Mouse (Mus musculus) kidney, postnatal 36 days (tissue): ENCODE results near the gene Smim4.

Source experiments
- DNase-seq, 2 experiments: peaks; one replicate each; pipeline ENCODE4 v3.0.0; 2021 to 2022; ENCODE audit warnings: mixed read lengths in 2 of 2

Gene Smim4

GRCm38 (mm10) chr14:31138219-31138896 lies 9.6 kb upstream of the Smim4 start:
- DNase-seq = no peak

GRCm38 (mm10) chr14:31137791-31138190 lies 9.0 kb upstream of the Smim4 start:
- peak; percentile 65 to 72 for DNase-seq

- no peak for DNase-seq
Observed at GRCm38 (mm10) chr14:31137281-31137595, 8.5 kb upstream of the Smim4 start.

- no peak for DNase-seq
Observed at GRCm38 (mm10) chr14:31136411-31137280, 7.9 kb upstream of the Smim4 start.

- no peak for DNase-seq
Observed at GRCm38 (mm10) chr14:31135495-31136410, 7.0 kb upstream of the Smim4 start.

- no peak for DNase-seq
Observed at GRCm38 (mm10) chr14:31134015-31135000, 5.6 kb upstream of the Smim4 start.

DNA sequence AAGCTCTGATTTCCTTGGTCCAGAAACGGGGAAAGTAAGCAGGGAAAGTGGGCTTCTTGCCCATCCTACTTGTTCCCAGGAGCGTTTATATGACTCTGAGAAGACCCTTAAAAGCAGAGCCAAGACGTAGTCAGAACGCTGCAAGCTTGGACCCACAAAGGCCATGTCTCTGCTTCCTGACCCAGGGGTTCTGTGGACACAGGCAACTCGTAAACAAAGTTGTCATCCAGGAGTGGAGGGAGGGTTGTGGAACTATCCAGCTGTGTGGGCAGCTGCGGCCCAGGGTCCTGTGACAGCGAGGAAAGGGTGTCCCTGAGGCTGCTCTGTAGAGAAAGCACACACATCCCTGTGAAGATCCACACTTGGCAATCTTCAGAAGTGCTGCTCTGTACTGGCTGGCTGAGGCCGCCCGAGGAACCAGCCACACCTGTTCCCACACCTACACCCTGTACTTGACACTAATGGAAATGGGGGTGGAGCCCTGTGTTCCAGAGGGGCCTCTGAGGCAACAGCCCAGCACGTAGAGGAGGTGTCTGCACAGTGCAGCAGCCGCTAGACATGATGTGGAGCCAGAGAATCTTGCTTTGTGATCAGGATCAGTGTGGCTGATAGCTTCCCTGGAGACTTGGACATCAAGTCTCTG lies 4.4 kb upstream of the Smim4 start:
- no peak for DNase-seq

- no peak for DNase-seq
Observed at GRCm38 (mm10) chr14:31132491-31132975, 3.8 kb upstream of the Smim4 start.

- DNase-seq = peak in 1 of 2 experiments; percentile 65
Observed at GRCm38 (mm10) chr14:31132031-31132430, 3.3 kb upstream of the Smim4 start.

DNA sequence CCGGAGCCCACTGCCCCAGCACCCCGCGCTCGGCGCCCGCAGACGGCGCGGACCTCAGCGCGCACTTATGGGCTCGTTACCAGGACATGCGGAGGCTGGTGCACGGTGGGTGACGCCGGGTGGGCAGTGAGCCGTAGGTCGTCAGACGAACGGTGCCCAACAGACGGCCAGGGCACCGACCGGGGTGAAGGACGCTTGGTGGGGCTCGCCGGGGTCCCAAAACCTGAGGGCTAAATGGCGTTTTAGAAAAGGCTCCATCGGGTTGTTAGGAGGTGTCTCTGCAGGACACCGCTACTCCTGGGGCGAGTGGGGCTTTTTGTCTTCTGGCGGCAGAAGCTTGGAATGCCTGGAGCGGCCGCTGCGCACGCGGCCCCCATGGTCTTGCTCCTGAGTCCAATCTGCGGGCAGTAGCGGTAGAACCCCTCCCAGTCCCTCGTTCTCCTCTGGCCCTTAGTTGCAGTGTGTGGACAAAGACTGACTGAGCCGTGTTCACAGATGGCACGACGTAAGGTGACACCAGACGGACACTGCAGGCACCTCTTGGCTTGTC lies 2.6 kb upstream of the Smim4 start:
- peak in 1 of 2 experiments; percentile 35 for DNase-seq

- DNase-seq = peak; percentile 92 to 96
Observed at GRCm38 (mm10) chr14:31130236-31131220, 1.8 kb upstream of the Smim4 start, which contains the start of gene Nt5dc2. Gene Nt5dc2, plus strand, starts transcription at chr14:31131053.

GRCm38 (mm10) chr14:31129326-31130235 lies 825 bp upstream of the Smim4 start:
- DNase-seq = no peak

GRCm38 (mm10) chr14:31128101-31128825 lies 493 bp downstream of the Smim4 start:
- DNase-seq = peak; percentile 76 to 77

DNA sequence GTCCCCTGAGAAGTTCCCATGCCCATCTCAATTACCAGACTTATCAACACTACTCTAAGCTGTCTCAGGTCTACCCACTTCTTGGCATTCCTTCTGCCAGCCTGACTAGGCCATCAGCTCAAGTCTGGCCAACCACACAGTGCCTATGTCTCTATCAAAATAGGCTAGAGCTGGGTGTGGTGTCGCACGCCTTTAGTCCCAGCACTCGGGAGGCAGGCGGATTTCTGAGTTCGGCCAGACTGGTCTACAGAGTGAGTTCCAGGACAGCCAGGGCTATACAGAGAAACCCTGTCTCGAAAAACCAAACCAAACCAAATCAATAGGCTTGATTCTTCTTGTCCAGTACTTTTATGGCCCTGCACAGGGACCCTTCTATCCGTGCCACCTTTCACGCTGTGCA lies 1.9 kb downstream of the Smim4 start:
- DNase-seq = no peak

DNA sequence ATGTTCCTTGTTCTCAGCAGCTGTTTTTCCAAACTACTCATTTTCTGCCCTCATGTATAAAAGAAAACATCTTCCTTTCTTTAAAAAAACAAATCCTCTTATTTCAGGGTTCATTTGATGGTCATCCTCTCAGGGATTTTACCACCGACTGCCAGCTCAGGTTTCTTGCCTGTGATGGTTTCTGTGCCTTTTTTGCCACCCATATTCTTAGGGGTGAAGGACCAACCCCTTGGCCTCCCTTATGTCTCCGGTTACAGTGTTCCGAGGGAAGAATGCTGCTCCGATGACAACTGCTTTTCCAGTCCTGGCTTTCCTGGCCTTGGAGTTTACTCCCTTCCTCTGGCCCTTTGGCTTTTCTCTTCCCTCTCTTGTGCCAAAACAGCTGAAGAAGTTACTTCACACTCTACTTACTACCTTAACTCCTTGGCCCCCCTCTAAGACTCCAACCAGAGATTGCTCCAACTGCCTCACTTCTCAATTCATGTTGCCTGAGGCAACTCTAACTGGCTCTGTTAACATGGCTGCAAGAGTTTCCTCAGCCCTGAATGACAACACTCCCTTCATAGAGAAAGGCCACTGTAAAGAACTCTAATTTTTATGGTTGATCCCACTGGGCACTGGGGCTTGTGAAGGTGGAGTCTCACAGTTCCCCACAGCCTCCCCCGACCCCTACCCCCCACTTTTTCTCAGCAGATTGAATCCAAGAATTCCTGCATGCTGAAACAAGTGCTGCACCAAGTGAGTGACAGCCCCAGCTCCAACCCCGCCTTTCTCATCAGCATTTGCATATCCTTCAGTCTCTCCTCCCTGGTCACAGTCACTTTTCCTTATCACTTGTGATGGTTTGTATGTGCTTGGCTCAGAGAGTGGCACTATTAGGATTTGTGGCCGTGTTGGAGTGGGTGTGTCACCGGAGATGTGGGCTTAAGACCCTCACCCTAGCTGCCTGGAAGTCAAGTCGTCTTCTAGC lies 3.4 kb downstream of the Smim4 start:
- no peak for DNase-seq

GRCm38 (mm10) chr14:31115522-31115921 lies 13.2 kb downstream of the Smim4 start:
- DNase-seq = no peak
